Mouse (Mus musculus) kidney, adult 2 months (tissue): ENCODE data around the gene Arpc1b. TPM values are rescaled to one million over a fixed set of nuclear protein-coding genes. Genes with fewer than 3 reads are reported as not detected.

Experiments
- DNase-seq: peaks from one replicate; pipeline ENCODE4 v3.0.0; 2021
- H3K27ac ChIP-seq: fragments of 200-500 bp; 2 replicates; pipeline ENCODE4 v1.5.1; 2012; ENCODE audit warnings: low read depth, low read length, control low read depth, inconsistent platforms; ENCODE audit not compliant: insufficient read depth
- H3K27me3 ChIP-seq: fragments of 200-500 bp; replicated peaks from 2 replicates; pipeline ENCODE4 v1.6.1; 2012; ENCODE audit warnings: mild to moderate bottlenecking, moderate library complexity, low read length, inconsistent platforms; ENCODE audit not compliant: control insufficient read depth, insufficient read depth
- H3K36me3 ChIP-seq: fragments of 200-500 bp; 2 replicates; pipeline ENCODE4 v1.6.1; 2012; ENCODE audit warnings: mild to moderate bottlenecking, moderate library complexity, low read length, inconsistent platforms; ENCODE audit not compliant: control insufficient read depth, insufficient read depth
- H3K4me1 ChIP-seq: fragments of 200-500 bp; 2 replicates; pipeline ENCODE4 v1.6.1; 2011; ENCODE audit warnings: low read length; ENCODE audit not compliant: control insufficient read depth, insufficient read depth
- H3K4me3 ChIP-seq: fragments of 200-500 bp; 2 replicates; pipeline ENCODE4 v1.5.1; 2011; ENCODE audit warnings: mild to moderate bottlenecking, low read depth, low read length, control low read depth; ENCODE audit not compliant: insufficient read depth
- CTCF ChIP-seq: fragments of 200-500 bp; conservative IDR thresholded peaks from 2 replicates; pipeline ENCODE4 v1.5.1; 2011; ENCODE audit warnings: low read depth, mild to moderate bottlenecking, control low read depth, low read length, moderate library complexity, mixed read lengths; ENCODE audit not compliant: insufficient read depth, insufficient read length
- POLR2A ChIP-seq: fragments of 200-500 bp; IDR thresholded peaks from one replicate; pipeline ENCODE4 v1.6.1; 2011; ENCODE audit warnings: low read depth, low read length, control low read depth
- WGBS: fragments of 180-500 bp; shearing (Covaris S2); methylation state at CpG from one replicate; pipeline ENCODE4 v1.1.7; 2018; 5-methylcytosine and 5-hydroxymethylcytosine counted together
- polyA plus RNA-seq: library from polyadenylated mRNA; depleted of rRNA; stranded (reverse); fragments of >200 nt; gene quantifications from 2 replicates; pipeline ENCODE4 v1.2.3, GENCODE M21; 2012

Gene Arpc1b
- polyA plus RNA-seq, 1 experiment, result 193 TPM

GRCm38 (mm10) chr5:145115736-145116135 is 1.7 kb downstream of the Arpc1b start:
- H3K4me1 ChIP-seq, result peaks cover 3% of the 10 kb centered on the region; the same call in 1 of the 2 replicates
- TF ChIP-seq POLR2A (no peak), CTCF (no peak)
- H3K27ac ChIP-seq, result peak overlapping the region; percentile 84
- DNase-seq, result no peak
- H3K4me3 ChIP-seq, result no peak overlapping the region
- no peaks in the 10 kb centered on the region for H3K27me3 ChIP-seq
- WGBS, result 79% methylated on average over 5 of the region's 5 CpGs
- no peaks in the 10 kb centered on the region for H3K36me3 ChIP-seq

- TF ChIP-seq CTCF, result no peak
- no peak for TF ChIP-seq POLR2A
- no peak overlapping the region for H3K4me3 ChIP-seq
- WGBS, result 25% methylated on average over 4 of the region's 4 CpGs
Observed at GRCm38 (mm10) chr5:145116316-145116715, 2.3 kb downstream of the Arpc1b start.

GRCm38 (mm10) chr5:145116916-145117315 is 2.9 kb downstream of the Arpc1b start:
- no peaks in the 10 kb centered on the region for H3K36me3 ChIP-seq
- whole genome bisulfite sequencing, result 48% methylated on average over 10 of the region's 10 CpGs
- no peaks in the 10 kb centered on the region for H3K27me3 ChIP-seq
- H3K4me3 ChIP-seq, result no peak overlapping the region
- TF ChIP-seq POLR2A (no peak), CTCF (peak; percentile 59)
- DNase-seq, result peak; percentile 68
- H3K27ac ChIP-seq, result peak overlapping the region; percentile 71
- peaks cover 3% of the 10 kb centered on the region; the same call in 1 of the 2 replicates for H3K4me1 ChIP-seq

More at GRCm38 (mm10) chr5:145116316-145116715, 2.3 kb downstream of the Arpc1b start:
- peaks cover 3% of the 10 kb centered on the region; the same call in 1 of the 2 replicates for H3K4me1 ChIP-seq
- DNase-seq, result peak; percentile 92
- H3K36me3 ChIP-seq, result no peaks in the 10 kb centered on the region
- peak overlapping the region; percentile 84 for H3K27ac ChIP-seq
- H3K27me3 ChIP-seq, result no peaks in the 10 kb centered on the region

- H3K27ac ChIP-seq, result peak overlapping the region; percentile 4; the same call in 1 of the 2 replicates
- H3K27me3 ChIP-seq, result no peaks in the 10 kb centered on the region
Observed at GRCm38 (mm10) chr5:145118005-145118404, 4.0 kb downstream of the Arpc1b start.

GRCm38 (mm10) chr5:145118461-145118860 is 4.4 kb downstream of the Arpc1b start:
- no peaks in the 10 kb centered on the region for H3K27me3 ChIP-seq
- 83% methylated on average over 5 of the region's 5 CpGs for WGBS
- peak overlapping the region; percentile 4; the same call in 1 of the 2 replicates for H3K27ac ChIP-seq
- no peak overlapping the region for H3K4me3 ChIP-seq
- peaks cover 3% of the 10 kb centered on the region; the same call in 1 of the 2 replicates for H3K4me1 ChIP-seq
- no peak for TF ChIP-seq CTCF
- no peak for TF ChIP-seq POLR2A
- H3K36me3 ChIP-seq, result no peaks in the 10 kb centered on the region
- no peak for DNase-seq

More at GRCm38 (mm10) chr5:145118005-145118404, 4.0 kb downstream of the Arpc1b start:
- 33% methylated on average over 6 of the region's 6 CpGs for WGBS
- H3K4me1 ChIP-seq, result peaks cover 3% of the 10 kb centered on the region; the same call in 1 of the 2 replicates
- peak; percentile 59 for DNase-seq
- no peak for TF ChIP-seq POLR2A
- TF ChIP-seq CTCF, result no peak
- no peak overlapping the region for H3K4me3 ChIP-seq
- H3K36me3 ChIP-seq, result no peaks in the 10 kb centered on the region

- Histone ChIP-seq H3K4me1 (peaks cover 3% of the 10 kb centered on the region; the same call in 1 of the 2 replicates), H3K36me3 (no peaks in the 10 kb centered on the region), H3K27me3 (no peaks in the 10 kb centered on the region), H3K27ac (no peak overlapping the region), H3K4me3 (no peak overlapping the region)
- TF ChIP-seq POLR2A, result no peak
- peak; percentile 55 for TF ChIP-seq CTCF
- peak; percentile 22 for DNase-seq
- 99% methylated on average over 2 of the region's 2 CpGs for WGBS
Observed at GRCm38 (mm10) chr5:145119385-145119784, 5.4 kb downstream of the Arpc1b start.

GRCm38 (mm10) chr5:145120921-145121320 is 6.9 kb downstream of the Arpc1b start:
- H3K4me1 ChIP-seq, result no peaks in the 10 kb centered on the region
- no peak overlapping the region for H3K4me3 ChIP-seq
- DNase-seq, result no peak
- 48% methylated on average over 7 of the region's 7 CpGs for WGBS
- no peaks in the 10 kb centered on the region for H3K27me3 ChIP-seq
- H3K27ac ChIP-seq, result no peak overlapping the region
- TF ChIP-seq POLR2A, result no peak
- no peak for TF ChIP-seq CTCF
- H3K36me3 ChIP-seq, result no peaks in the 10 kb centered on the region
